Mouse (Mus musculus) limb, embryonic 12.5 days (tissue): Measurements from ENCODE around the gene Atp6v0a4. TPM values are rescaled to one million over a fixed set of nuclear protein-coding genes. Genes with fewer than 3 reads are reported as not detected.

Source experiments
- polyA plus RNA-seq: library from polyadenylated mRNA; unstranded; fragments of >200 nt; fragmentation: Nextera tagmentation; extraction: Ambion mirVana; gene quantifications from 2 replicates; pipeline ENCODE4 v1.2.1, GENCODE M21; 2016

The Atp6v0a4 gene
- polyA plus RNA-seq, 1 experiment from 2014 or later = not detected

Other genes with a start within 250 kb of the Atp6v0a4 start
- gene Svopl, start 77.6 kb downstream of the Atp6v0a4 start, polyA plus RNA-seq = 7.5 and 8.0 TPM in 2 replicates
- 0.71 and 0.73 TPM in 2 replicates for gene Tmem213, start 15.3 kb downstream of the Atp6v0a4 start, polyA plus RNA-seq
- 7.6 and 9.2 TPM in 2 replicates for gene D630045J12Rik, start 129.4 kb upstream of the Atp6v0a4 start, polyA plus RNA-seq
- gene Zc3hav1l, start 174.7 kb upstream of the Atp6v0a4 start, polyA plus RNA-seq = 15.7 and 19.6 TPM in 2 replicates
- 2.1 and 2.5 TPM in 2 replicates for gene Zc3hav1, start 230.0 kb upstream of the Atp6v0a4 start, polyA plus RNA-seq